Mouse (Mus musculus) B cell, adult 2 months (primary cell): ENCODE measurements at regions not wholly inside any gene's neighbourhood (a gene's known extent, or its start where the extent isn't known, plus 50 kb on each side); places are given as distances from the start of the nearest gene placed in this dataset.
A peak's percentile ranks its signal among the peaks of the same experiment; 100 is the strongest.
"Not testable (repeated sequence)": the region's sequence is repeated elsewhere in the genome, so short reads cannot be mapped to it uniquely, and the experiment has no call there.

Experiments
- DNase-seq, 2 experiments: peaks; one replicate each; pipeline ENCODE4 v3.0.0; 2022

GRCm38 (mm10) chr16:50533881-50534280 is 57.1 kb downstream of the Ccdc54 start:
- peak; percentile 24 to 35 for DNase-seq

- DNase-seq, result peak; percentile 84 to 87
Measured at GRCm38 (mm10) chr16:50529511-50530416, 61.2 kb downstream of the Ccdc54 start.

GRCm38 (mm10) chr16:50528677-50529510 is 62.1 kb downstream of the Ccdc54 start:
- peak; percentile 65 to 73 for DNase-seq

- DNase-seq, result no peak
Measured at GRCm38 (mm10) chr16:50528355-50528676, 62.6 kb downstream of the Ccdc54 start.

- DNase-seq, result not testable (repeated sequence)
Measured at GRCm38 (mm10) chr16:50526930-50527329, 64.0 kb downstream of the Ccdc54 start.

GRCm38 (mm10) chr16:50525934-50526366 is 65.0 kb downstream of the Ccdc54 start:
- no peak for DNase-seq

GRCm38 (mm10) chr16:50525504-50525903 is 65.5 kb downstream of the Ccdc54 start:
- no peak for DNase-seq

GRCm38 (mm10) chr16:50519610-50520009 is 71.3 kb downstream of the Ccdc54 start:
- no peak for DNase-seq

- DNase-seq, result no peak
Measured at GRCm38 (mm10) chr16:50516579-50516978, 74.4 kb downstream of the Ccdc54 start.

GRCm38 (mm10) chr16:50515039-50515438 is 75.9 kb downstream of the Ccdc54 start:
- no peak for DNase-seq

- DNase-seq, result no peak
Measured at GRCm38 (mm10) chr16:50512080-50512479, 78.9 kb downstream of the Ccdc54 start.

GRCm38 (mm10) chr16:50509529-50509895 is 77.3 kb upstream of the Bbx start:
- DNase-seq, result no peak

- no peak for DNase-seq
Measured at GRCm38 (mm10) chr16:50508673-50509528, 76.7 kb upstream of the Bbx start.

- no peak for DNase-seq
Measured at GRCm38 (mm10) chr16:50504619-50505018, 72.4 kb upstream of the Bbx start.

GRCm38 (mm10) chr16:50498909-50499308 is 66.7 kb upstream of the Bbx start:
- no peak for DNase-seq

GRCm38 (mm10) chr16:50493662-50494061 is 61.5 kb upstream of the Bbx start:
- no peak for DNase-seq

- DNase-seq, result no peak
Measured at GRCm38 (mm10) chr16:50489244-50489643, 57.1 kb upstream of the Bbx start.

GRCm38 (mm10) chr16:50482360-50482786 is 50.2 kb upstream of the Bbx start:
- peak; percentile 2 to 5 for DNase-seq
